Mouse (Mus musculus): ENCODE data around the gene Cntnap5c. TPM values are rescaled to one million over a fixed set of nuclear protein-coding genes. Genes with fewer than 3 reads are reported as not detected.
A peak's percentile ranks its signal among the peaks of the same experiment; 100 is the strongest.
"Not testable (repeated sequence)": the region's sequence is repeated elsewhere in the genome, so short reads cannot be mapped to it uniquely, and the experiment has no call there.

The Cntnap5c gene
- total and polyA plus RNA-seq, 2 experiments from 2014 or later: 1.7 to 6.4 TPM

GRCm38 (mm10) chr17:57796668-57797311 is 27.4 kb downstream of the Cntnap5c start:
- Histone ChIP-seq H3K4me2 (ENCODE audit: low read depth) (no peak overlapping the region), H3K27me3 (ENCODE audit: insufficient read depth, low read length) (no peaks in the 10 kb centered on the region), H3K36me3 (ENCODE audit: insufficient read depth) (no peaks in the 10 kb centered on the region), H3K27ac (ENCODE audit: low read depth, low read length) (no peak overlapping the region), H3K9ac (no peak overlapping the region), H3K4me3 (ENCODE audit: low read depth, low read length) (no peak overlapping the region), H3K9me3 (ENCODE audit: low read length) (no peaks in the 10 kb centered on the region), H3K4me1 (ENCODE audit: insufficient read depth) (no peaks in the 10 kb centered on the region)
- WGBS: 88% methylated on average over 3 of the region's 3 CpGs
- no peak for TF ChIP-seq CTCF (IDR thresholded peaks at IDR 0.05; ENCODE audit: low read depth)
- DNase-seq: no peak
- no peak for ATAC-seq

- peak; percentile 55 for ATAC-seq
- no peaks in the 10 kb centered on the region for H3K9me3 ChIP-seq (ENCODE audit: low read length)
- WGBS: 23% methylated on average over 3 of the region's 3 CpGs
- no peak for TF ChIP-seq CTCF (IDR thresholded peaks at IDR 0.05; ENCODE audit: low read depth)
- H3K36me3 ChIP-seq (ENCODE audit: insufficient read depth): no peaks in the 10 kb centered on the region
- H3K27me3 ChIP-seq (ENCODE audit: insufficient read depth, low read length): no peaks in the 10 kb centered on the region
- H3K27ac ChIP-seq (ENCODE audit: low read depth, low read length): no peak overlapping the region
- H3K4me3 ChIP-seq (ENCODE audit: low read depth, low read length): no peak overlapping the region
- no peak overlapping the region for H3K9ac ChIP-seq
- no peak overlapping the region for H3K4me2 ChIP-seq (ENCODE audit: low read depth)
- peak; percentile 6 for DNase-seq
- no peaks in the 10 kb centered on the region for H3K4me1 ChIP-seq (ENCODE audit: insufficient read depth)
Measured at GRCm38 (mm10) chr17:57799414-57799985, 30.1 kb downstream of the Cntnap5c start.

- H3K9ac ChIP-seq: no peak overlapping the region
- no peaks in the 10 kb centered on the region for H3K36me3 ChIP-seq (ENCODE audit: insufficient read depth)
- H3K27ac ChIP-seq (ENCODE audit: low read depth, low read length): no peak overlapping the region
- WGBS: 75% methylated on average over 1 of the region's 1 CpGs
- no peaks in the 10 kb centered on the region for H3K27me3 ChIP-seq (ENCODE audit: insufficient read depth, low read length)
- H3K4me3 ChIP-seq (ENCODE audit: low read depth, low read length): no peak overlapping the region
- DNase-seq (peak; percentile 4), ATAC-seq (peak; percentile 40; the same call in 1 of the 2 replicates)
- H3K4me1 ChIP-seq (ENCODE audit: insufficient read depth): no peaks in the 10 kb centered on the region
- H3K9me3 ChIP-seq (ENCODE audit: low read length): no peaks in the 10 kb centered on the region
- H3K4me2 ChIP-seq (ENCODE audit: low read depth): no peak overlapping the region
- TF ChIP-seq CTCF (IDR thresholded peaks at IDR 0.05; ENCODE audit: low read depth): no peak
Measured at GRCm38 (mm10) chr17:57801180-57801579, 31.8 kb downstream of the Cntnap5c start.

- DNase-seq (peak; percentile 8), ATAC-seq (peak; percentile 59; the same call in 1 of the 2 replicates)
- no peak overlapping the region for H3K9ac ChIP-seq
- H3K4me1 ChIP-seq (ENCODE audit: insufficient read depth): no peaks in the 10 kb centered on the region
- no peaks in the 10 kb centered on the region for H3K9me3 ChIP-seq (ENCODE audit: low read length)
- no peak overlapping the region for H3K4me3 ChIP-seq (ENCODE audit: low read depth, low read length)
- TF ChIP-seq CTCF (IDR thresholded peaks at IDR 0.05; ENCODE audit: low read depth): no peak
- no peak overlapping the region for H3K27ac ChIP-seq (ENCODE audit: low read depth, low read length)
- H3K27me3 ChIP-seq (ENCODE audit: insufficient read depth, low read length): no peaks in the 10 kb centered on the region
- H3K4me2 ChIP-seq (ENCODE audit: low read depth): no peak overlapping the region
- H3K36me3 ChIP-seq (ENCODE audit: insufficient read depth): no peaks in the 10 kb centered on the region
Measured at GRCm38 (mm10) chr17:57837090-57837971, 68.0 kb downstream of the Cntnap5c start.

- H3K4me2 ChIP-seq (ENCODE audit: low read depth); H3K9ac ChIP-seq; ATAC-seq; H3K4me3 ChIP-seq (ENCODE audit: low read depth, low read length); H3K27me3 ChIP-seq (ENCODE audit: insufficient read depth, low read length); H3K9me3 ChIP-seq (ENCODE audit: low read length); H3K4me1 ChIP-seq (ENCODE audit: insufficient read depth); H3K27ac ChIP-seq (ENCODE audit: low read depth, low read length); DNase-seq; H3K36me3 ChIP-seq (ENCODE audit: insufficient read depth): not testable (repeated sequence)
- no CpG with 5 or more reads among the region's 4 CpGs for WGBS
Measured at GRCm38 (mm10) chr17:57855811-57856210, 86.4 kb downstream of the Cntnap5c start.

GRCm38 (mm10) chr17:57865996-57866395 is 96.6 kb downstream of the Cntnap5c start:
- Histone ChIP-seq H3K9me3 (ENCODE audit: low read length) (no peaks in the 10 kb centered on the region), H3K9ac (no peak overlapping the region), H3K4me3 (ENCODE audit: low read depth, low read length) (no peak overlapping the region), H3K27me3 (ENCODE audit: insufficient read depth, low read length) (no peaks in the 10 kb centered on the region), H3K36me3 (ENCODE audit: insufficient read depth) (no peaks in the 10 kb centered on the region), H3K27ac (ENCODE audit: low read depth, low read length) (no peak overlapping the region), H3K4me1 (ENCODE audit: insufficient read depth) (no peaks in the 10 kb centered on the region), H3K4me2 (ENCODE audit: low read depth) (no peak overlapping the region)
- ATAC-seq: no peak
- no peak for TF ChIP-seq CTCF (IDR thresholded peaks at IDR 0.05; ENCODE audit: low read depth)
- no peak for DNase-seq

Measured in forebrain, postnatal 0 days (tissue).